Mouse (Mus musculus): ENCODE measurements around the gene Akt3.

- no peak for TF ChIP-seq CTCF (IDR thresholded peaks at IDR 0.05; ENCODE audit: extremely low read depth, insufficient read length, insufficient replicate concordance, low read depth, low read length)
- TF ChIP-seq POLR2A (IDR thresholded peaks at IDR 0.05; ENCODE audit: low read depth, low read length): no peak
Observed at GRCm38 (mm10) chr1:177171300-177171699, 86.7 kb downstream of the Akt3 start.
